Mouse (Mus musculus): ENCODE data around the gene Uchl1. TPM values are rescaled to one million over a fixed set of nuclear protein-coding genes. Genes with fewer than 3 reads are reported as not detected.

The Uchl1 gene
- polyA plus RNA-seq, 1 experiment from 2014 or later = 129 TPM

- no peaks in the 10 kb centered on the region for H3K9me3 ChIP-seq (replicated peaks)
- H3K4me2 ChIP-seq = no peak overlapping the region
- H3K27ac ChIP-seq (ENCODE audit: poor library complexity, severe bottlenecking) = no peak overlapping the region
- no peak for ATAC-seq (ENCODE audit: insufficient number of reproducible peaks, low FRiP score)
- no peak overlapping the region for H3K9ac ChIP-seq
- 15% methylated on average over 4 of the region's 4 CpGs for WGBS
- peaks cover 12% of the 10 kb centered on the region for H3K4me1 ChIP-seq (replicated peaks)
- no peak overlapping the region for H3K4me3 ChIP-seq
- no peaks in the 10 kb centered on the region for H3K36me3 ChIP-seq
- H3K27me3 ChIP-seq (replicated peaks) = peaks cover 79% of the 10 kb centered on the region
Observed at GRCm38 (mm10) chr5:66710445-66711019, 34.6 kb downstream of the Uchl1 start.

- H3K4me3 ChIP-seq = no peak overlapping the region
- no peaks in the 10 kb centered on the region for H3K36me3 ChIP-seq
- 0 out of 2 replicates have a peak, but pooled peaks cover 4% of the 10 kb centered on the region for H3K9me3 ChIP-seq (replicated peaks)
- no peak overlapping the region for H3K4me2 ChIP-seq
- H3K27ac ChIP-seq (ENCODE audit: poor library complexity, severe bottlenecking) = no peak overlapping the region
- ATAC-seq (ENCODE audit: insufficient number of reproducible peaks, low FRiP score) = no peak
- peaks cover 19% of the 10 kb centered on the region for H3K4me1 ChIP-seq (replicated peaks)
- H3K9ac ChIP-seq = no peak overlapping the region
- peaks cover 76% of the 10 kb centered on the region for H3K27me3 ChIP-seq (replicated peaks)
- WGBS = 37% methylated on average over 6 of the region's 6 CpGs
Observed at GRCm38 (mm10) chr5:66712801-66713200, 36.9 kb downstream of the Uchl1 start.

DNA sequence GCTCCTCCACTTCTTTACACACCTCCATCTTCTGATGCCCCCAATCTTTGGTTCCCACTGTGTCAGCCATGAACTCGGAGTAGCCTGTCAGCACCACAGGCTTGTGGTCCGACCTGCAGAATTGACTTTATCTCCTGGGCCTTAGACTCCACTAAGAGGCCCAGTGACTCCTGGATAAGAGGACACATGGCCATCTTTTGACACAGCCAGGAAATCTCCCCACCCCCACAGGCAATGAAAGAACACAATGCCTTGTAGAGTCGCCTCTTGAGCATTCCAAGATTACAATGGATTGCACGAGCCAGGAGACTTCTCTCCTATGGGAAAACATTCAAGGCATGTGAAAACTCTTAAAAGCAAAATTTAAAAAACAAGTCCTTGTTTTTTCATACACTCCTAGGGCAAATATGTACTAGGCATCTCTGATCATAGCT lies 39.6 kb downstream of the Uchl1 start:
- WGBS = 3% methylated on average over 4 of the region's 4 CpGs
- Histone ChIP-seq H3K4me2 (no peak overlapping the region), H3K27ac (ENCODE audit: poor library complexity, severe bottlenecking) (no peak overlapping the region), H3K36me3 (no peaks in the 10 kb centered on the region), H3K9ac (no peak overlapping the region), H3K4me1 (replicated peaks) (peaks cover 19% of the 10 kb centered on the region), H3K9me3 (replicated peaks) (0 out of 2 replicates have a peak, but pooled peaks cover 4% of the 10 kb centered on the region), H3K4me3 (no peak overlapping the region), H3K27me3 (replicated peaks) (peaks cover 76% of the 10 kb centered on the region)
- ATAC-seq (ENCODE audit: insufficient number of reproducible peaks, low FRiP score) = peak; percentile 67; the same call in 1 of the 2 replicates

DNA sequence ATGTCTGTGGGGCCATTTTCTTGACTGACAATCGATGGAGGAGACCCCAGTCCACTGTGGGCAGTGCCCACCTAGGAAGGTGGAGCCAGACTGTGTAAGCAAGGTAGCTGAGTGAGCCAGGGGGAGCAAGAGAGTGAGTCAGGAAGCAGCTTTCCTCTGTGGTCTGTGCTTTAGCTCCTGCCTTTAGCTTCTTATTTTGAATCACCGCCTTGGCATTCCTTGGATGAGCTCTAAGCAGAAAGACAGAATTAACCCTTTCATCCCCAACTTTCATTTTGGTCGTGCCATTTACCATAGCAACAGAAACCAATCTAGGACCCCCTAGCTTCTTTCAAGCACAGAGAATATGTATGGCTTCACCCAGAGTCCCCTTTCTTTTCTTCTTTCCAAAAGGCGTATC lies 42.0 kb downstream of the Uchl1 start:
- Histone ChIP-seq H3K27me3 (replicated peaks) (peaks cover 78% of the 10 kb centered on the region), H3K9me3 (replicated peaks) (0 out of 2 replicates have a peak, but pooled peaks cover 4% of the 10 kb centered on the region), H3K4me3 (no peak overlapping the region), H3K4me2 (no peak overlapping the region), H3K4me1 (replicated peaks) (peaks cover 22% of the 10 kb centered on the region), H3K36me3 (no peaks in the 10 kb centered on the region), H3K9ac (no peak overlapping the region), H3K27ac (ENCODE audit: poor library complexity, severe bottlenecking) (no peak overlapping the region)
- ATAC-seq (ENCODE audit: insufficient number of reproducible peaks, low FRiP score) = no peak
- WGBS = 59% methylated on average over 4 of the region's 4 CpGs

DNA sequence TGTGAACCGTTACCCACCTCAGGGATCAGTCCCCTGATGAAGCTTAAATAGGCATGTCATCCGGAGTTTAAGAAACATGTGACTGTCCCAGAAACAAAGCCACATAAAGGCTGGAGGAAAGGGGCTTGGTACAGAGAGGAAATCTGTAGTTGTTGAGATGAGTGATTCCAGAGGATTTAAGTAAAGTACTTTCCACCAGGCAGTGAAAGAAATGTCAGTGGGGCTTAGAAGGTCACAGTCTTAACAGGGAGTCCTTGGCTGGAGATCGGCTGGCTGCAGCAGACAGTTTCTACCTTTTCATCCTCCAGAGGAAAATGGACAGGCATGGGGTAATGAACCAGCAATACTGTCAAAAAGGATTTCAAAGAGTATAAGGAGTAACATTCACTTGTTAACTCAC lies 42.5 kb downstream of the Uchl1 start:
- 37% methylated on average over 3 of the region's 3 CpGs for WGBS
- Histone ChIP-seq H3K9me3 (replicated peaks) (0 out of 2 replicates have a peak, but pooled peaks cover 4% of the 10 kb centered on the region), H3K4me1 (replicated peaks) (peaks cover 21% of the 10 kb centered on the region), H3K9ac (no peak overlapping the region), H3K27me3 (replicated peaks) (peaks cover 79% of the 10 kb centered on the region), H3K36me3 (no peaks in the 10 kb centered on the region), H3K27ac (ENCODE audit: poor library complexity, severe bottlenecking) (no peak overlapping the region), H3K4me3 (no peak overlapping the region), H3K4me2 (no peak overlapping the region)
- no peak for ATAC-seq (ENCODE audit: insufficient number of reproducible peaks, low FRiP score)

- WGBS = 68% methylated on average over 7 of the region's 7 CpGs
- H3K27me3 ChIP-seq (replicated peaks) = peaks cover 78% of the 10 kb centered on the region
- H3K4me1 ChIP-seq (replicated peaks) = peaks cover 23% of the 10 kb centered on the region
- H3K9ac ChIP-seq = no peak overlapping the region
- H3K9me3 ChIP-seq (replicated peaks) = 0 out of 2 replicates have a peak, but pooled peaks cover 4% of the 10 kb centered on the region
- H3K4me2 ChIP-seq = no peak overlapping the region
- H3K4me3 ChIP-seq = no peak overlapping the region
- no peak overlapping the region for H3K27ac ChIP-seq (ENCODE audit: poor library complexity, severe bottlenecking)
- ATAC-seq (ENCODE audit: insufficient number of reproducible peaks, low FRiP score) = no peak
- H3K36me3 ChIP-seq = no peaks in the 10 kb centered on the region
Observed at GRCm38 (mm10) chr5:66718880-66719279, 43.0 kb downstream of the Uchl1 start.

DNA sequence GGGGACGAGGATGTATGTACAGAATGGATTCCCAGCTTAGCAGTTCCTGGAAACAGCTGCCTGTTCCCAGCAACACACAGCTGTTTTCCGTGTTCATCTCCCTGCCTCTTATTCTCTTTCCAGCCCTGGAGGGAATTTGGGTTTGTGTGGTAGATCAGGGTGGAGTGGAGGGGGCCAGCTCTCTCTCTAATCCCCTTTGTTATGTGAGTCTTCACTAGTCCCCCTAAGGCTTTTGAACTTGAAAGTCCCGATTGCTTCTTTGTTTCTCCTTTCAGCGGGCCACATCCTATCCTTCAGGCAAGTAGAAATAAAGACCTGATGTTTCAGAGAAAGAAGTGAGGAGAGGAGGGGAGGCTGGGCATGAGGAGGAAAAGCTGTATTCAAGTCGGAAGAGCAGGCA lies 45.0 kb downstream of the Uchl1 start:
- H3K4me2 ChIP-seq = no peak overlapping the region
- WGBS = 32% methylated on average over 5 of the region's 5 CpGs
- peaks cover 11% of the 10 kb centered on the region for H3K4me1 ChIP-seq (replicated peaks)
- no peak overlapping the region for H3K4me3 ChIP-seq
- no peak overlapping the region for H3K27ac ChIP-seq (ENCODE audit: poor library complexity, severe bottlenecking)
- ATAC-seq (ENCODE audit: insufficient number of reproducible peaks, low FRiP score) = no peak
- H3K9me3 ChIP-seq (replicated peaks) = 0 out of 2 replicates have a peak, but pooled peaks cover 4% of the 10 kb centered on the region
- peaks cover 82% of the 10 kb centered on the region for H3K27me3 ChIP-seq (replicated peaks)
- H3K36me3 ChIP-seq = no peaks in the 10 kb centered on the region
- no peak overlapping the region for H3K9ac ChIP-seq

DNA sequence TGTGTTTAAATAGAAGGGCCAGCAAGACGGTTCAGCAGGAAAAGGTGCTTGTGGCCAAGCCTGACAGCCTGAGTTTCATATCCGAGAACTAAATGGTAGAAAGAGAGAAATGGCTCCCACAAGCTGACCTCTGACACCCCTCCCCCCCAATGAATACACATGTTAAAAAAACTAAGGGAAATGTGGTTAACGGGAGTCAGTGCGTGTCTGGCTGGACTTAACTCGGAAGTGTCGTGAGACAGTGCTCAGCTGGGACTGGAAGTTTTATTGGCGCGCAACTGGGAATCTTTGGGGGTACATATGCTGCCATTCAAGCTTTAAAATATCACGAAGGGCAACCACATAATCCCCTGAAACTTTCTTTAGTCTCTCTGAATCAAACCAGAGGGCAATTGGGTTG lies 46.7 kb downstream of the Uchl1 start:
- H3K27ac ChIP-seq (ENCODE audit: poor library complexity, severe bottlenecking) = peak overlapping the region; percentile 64
- ATAC-seq (ENCODE audit: insufficient number of reproducible peaks, low FRiP score) = no peak

DNA sequence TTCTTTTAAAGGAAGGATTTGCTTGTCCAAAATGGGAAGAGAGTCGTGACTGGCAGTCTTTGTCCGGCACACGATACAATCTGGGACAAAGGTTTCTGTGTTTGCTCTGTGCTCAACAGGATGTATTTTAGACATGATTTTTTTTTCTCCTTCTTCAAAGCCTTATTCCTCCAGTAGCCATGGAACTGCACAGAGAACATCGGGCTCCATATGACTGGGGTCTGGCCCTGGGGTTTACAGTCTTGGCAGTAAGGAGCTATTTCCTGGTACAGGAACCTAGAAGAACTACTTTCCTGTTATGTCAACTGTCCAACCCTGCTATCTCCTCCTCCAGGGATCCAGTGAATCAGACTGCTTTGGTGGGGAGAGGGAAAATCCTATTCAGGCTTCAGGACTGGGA lies 47.1 kb downstream of the Uchl1 start:
- no peak overlapping the region for H3K9ac ChIP-seq
- no peaks in the 10 kb centered on the region for H3K9me3 ChIP-seq (replicated peaks)
- no peak overlapping the region for H3K4me3 ChIP-seq
- no peak overlapping the region for H3K4me2 ChIP-seq
- WGBS = 59% methylated on average over 4 of the region's 4 CpGs
- H3K36me3 ChIP-seq = no peaks in the 10 kb centered on the region
- peak overlapping the region; percentile 64 for H3K27ac ChIP-seq (ENCODE audit: poor library complexity, severe bottlenecking)
- H3K27me3 ChIP-seq (replicated peaks) = peaks cover 86% of the 10 kb centered on the region
- peaks cover 7% of the 10 kb centered on the region; the same call in 1 of the 2 replicates for H3K4me1 ChIP-seq (replicated peaks)
- ATAC-seq (ENCODE audit: insufficient number of reproducible peaks, low FRiP score) = 0 out of 2 replicates have a peak, but pooled peaks have one; percentile 68

More for the DNA sequence above, 46.7 kb downstream of the Uchl1 start:
- Histone ChIP-seq H3K27me3 (replicated peaks) (peaks cover 88% of the 10 kb centered on the region), H3K4me2 (no peak overlapping the region), H3K4me1 (replicated peaks) (peaks cover 7% of the 10 kb centered on the region; the same call in 1 of the 2 replicates), H3K9me3 (replicated peaks) (no peaks in the 10 kb centered on the region), H3K4me3 (no peak overlapping the region), H3K36me3 (no peaks in the 10 kb centered on the region), H3K9ac (no peak overlapping the region)
- 67% methylated on average over 9 of the region's 9 CpGs for WGBS

GRCm38 (mm10) chr5:66723626-66724025 lies 47.7 kb downstream of the Uchl1 start:
- peak overlapping the region; percentile 64 for H3K27ac ChIP-seq (ENCODE audit: poor library complexity, severe bottlenecking)
- H3K27me3 ChIP-seq (replicated peaks) = peaks cover 86% of the 10 kb centered on the region
- no peak overlapping the region for H3K9ac ChIP-seq
- no peak overlapping the region for H3K4me2 ChIP-seq
- H3K4me1 ChIP-seq (replicated peaks) = peaks cover 7% of the 10 kb centered on the region; the same call in 1 of the 2 replicates
- no peak for ATAC-seq (ENCODE audit: insufficient number of reproducible peaks, low FRiP score)
- 66% methylated on average over 3 of the region's 3 CpGs for WGBS
- H3K4me3 ChIP-seq = no peak overlapping the region
- H3K9me3 ChIP-seq (replicated peaks) = no peaks in the 10 kb centered on the region
- no peaks in the 10 kb centered on the region for H3K36me3 ChIP-seq

DNA sequence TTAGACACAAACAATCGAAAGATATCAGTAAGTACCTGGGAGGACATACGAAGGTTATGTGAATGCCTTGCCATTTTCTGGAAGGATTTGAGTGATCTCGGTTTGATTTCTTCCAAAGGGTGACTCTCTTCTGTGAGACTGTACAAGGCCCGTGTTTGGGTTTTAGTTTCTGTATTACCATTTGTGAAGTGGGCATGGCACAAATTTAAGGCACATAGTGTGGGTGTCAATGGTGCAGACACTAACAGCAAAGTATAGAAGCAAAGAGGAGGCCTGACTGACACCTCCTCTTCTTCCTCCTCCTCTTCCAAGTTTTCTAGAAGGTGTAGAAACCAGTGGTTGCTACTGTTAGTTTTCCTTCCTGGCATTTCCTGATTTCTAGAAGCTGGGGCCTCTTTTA lies 53.4 kb downstream of the Uchl1 start:
- 81% methylated on average over 4 of the region's 4 CpGs for WGBS
- ATAC-seq (ENCODE audit: insufficient number of reproducible peaks, low FRiP score) = no peak

More for the DNA sequence above, 53.4 kb downstream of the Uchl1 start:
- no peaks in the 10 kb centered on the region for H3K9me3 ChIP-seq (replicated peaks)
- H3K27ac ChIP-seq (ENCODE audit: poor library complexity, severe bottlenecking) = no peak overlapping the region
- H3K36me3 ChIP-seq = no peaks in the 10 kb centered on the region
- no peak overlapping the region for H3K4me2 ChIP-seq
- H3K9ac ChIP-seq = no peak overlapping the region
- no peaks in the 10 kb centered on the region for H3K4me1 ChIP-seq (replicated peaks)
- no peak overlapping the region for H3K4me3 ChIP-seq
- H3K27me3 ChIP-seq (replicated peaks) = peaks cover 83% of the 10 kb centered on the region
